Mouse (Mus musculus) forebrain, embryonic 10.5 days (tissue): ENCODE data around the gene Vav1. TPM values are rescaled to one million over a fixed set of nuclear protein-coding genes. Genes with fewer than 3 reads are reported as not detected.

Experiments used
- polyA plus RNA-seq: library from polyadenylated mRNA; unstranded; fragments of >200 nt; fragmentation: Nextera tagmentation; extraction: Ambion mirVana; gene quantifications from 2 replicates; pipeline ENCODE4 v1.2.1, GENCODE M21; 2016

Gene Vav1
- polyA plus RNA-seq, 1 experiment from 2014 or later, result 1.7 TPM

Other genes starting within 250 kb of the Vav1 start
- gene Khsrp, start 247.6 kb upstream of the Vav1 start, polyA plus RNA-seq, result 47.7 and 50.2 TPM in 2 replicates
- not detected in 2 replicates for gene Slc25a41, start 237.4 kb upstream of the Vav1 start, polyA plus RNA-seq
- gene Crb3, start 220.0 kb upstream of the Vav1 start, polyA plus RNA-seq, result 3.6 and 4.0 TPM in 2 replicates
- 10.0 and 10.6 TPM in 2 replicates for gene Slc25a23, start 219.2 kb upstream of the Vav1 start, polyA plus RNA-seq
- gene Dennd1c, start 200.6 kb upstream of the Vav1 start, polyA plus RNA-seq, result 2.7 and 4.1 TPM in 2 replicates
- 36.2 and 40.1 TPM in 2 replicates for gene Tubb4a, start 191.3 kb upstream of the Vav1 start, polyA plus RNA-seq
- 10.6 and 11.3 TPM in 2 replicates for gene Tnfsf9, start 173.8 kb upstream of the Vav1 start, polyA plus RNA-seq
- not detected in 2 replicates for gene Cd70, start 129.3 kb upstream of the Vav1 start, polyA plus RNA-seq
- 0.15 and 0.16 TPM in 2 replicates for gene Tnfsf14, start 84.9 kb upstream of the Vav1 start, polyA plus RNA-seq
- gene C3, start 51.0 kb upstream of the Vav1 start, polyA plus RNA-seq, result 0.30 TPM in 1 of 2 replicates, not detected in the other
- 22.7 and 22.8 TPM in 2 replicates for gene Gpr108, start 30.7 kb upstream of the Vav1 start, polyA plus RNA-seq
- 43.8 and 49.9 TPM in 2 replicates for gene Trip10, start 29.6 kb upstream of the Vav1 start, polyA plus RNA-seq
- 0.90 and 1.5 TPM in 2 replicates for gene Adgre1, start 79.6 kb downstream of the Vav1 start, polyA plus RNA-seq